Mouse (Mus musculus): ENCODE measurements around the gene Napb. TPM values are rescaled to one million over a fixed set of nuclear protein-coding genes. Genes with fewer than 3 reads are reported as not detected.

The Napb gene
- total and polyA plus RNA-seq, 2 experiments from 2014 or later = 1.5 to 2.3 TPM

DNA sequence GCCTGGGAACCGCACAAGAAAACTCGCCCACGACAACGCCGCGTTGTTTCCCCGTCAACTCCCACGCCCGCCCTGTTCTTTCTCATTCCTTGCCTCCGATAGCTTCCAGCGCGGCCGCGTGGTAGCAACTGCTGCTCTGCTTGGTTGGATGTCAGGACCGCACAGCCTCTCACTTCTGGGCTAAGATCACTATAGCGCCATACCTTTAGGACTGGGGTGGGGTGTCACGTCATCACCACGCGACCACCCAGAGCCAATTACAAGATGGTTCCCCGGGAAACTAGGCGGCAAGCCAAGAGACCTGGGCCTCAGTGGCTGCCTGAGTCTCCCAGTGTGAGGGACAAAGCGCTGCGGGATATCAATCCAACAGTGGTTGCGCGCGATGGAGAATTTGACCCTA is 54.5 kb downstream of the Napb start:
- Histone ChIP-seq H3K27ac (ENCODE audit: low read depth) (peak overlapping the region; percentile 92), H3K4me3 (ENCODE audit: low read depth, low read length) (peak overlapping the region; percentile 48), H3K36me3 (replicated peaks; ENCODE audit: control insufficient read depth, insufficient read depth, low read length) (peaks cover 18% of the 10 kb centered on the region), H3K27me3 (ENCODE audit: control insufficient read depth, insufficient read depth, low read length) (no peaks in the 10 kb centered on the region), H3K4me2 (ENCODE audit: low read depth, low read length) (peak overlapping the region; percentile 67), H3K9me3 (replicated peaks; ENCODE audit: control insufficient read depth, low read length) (no peaks in the 10 kb centered on the region), H3K9ac (replicated peaks; ENCODE audit: low read depth, low read length) (0 out of 2 replicates have a peak overlapping the region, but pooled peaks have one; percentile 37), H3K4me1 (ENCODE audit: control insufficient read depth, insufficient read depth) (peaks cover 39% of the 10 kb centered on the region)
- ATAC-seq (ENCODE audit: insufficient read depth, low read depth) (no peak), DNase-seq (ENCODE audit: low spot score) (peak; percentile 65)
- TF ChIP-seq CTCF (IDR thresholded peaks at IDR 0.05; ENCODE audit: low read depth) = no peak
- TF ChIP-seq EP300 (IDR thresholded peaks at IDR 0.05; ENCODE audit: low read depth) = no peak
- WGBS = 12% methylated on average over 26 of the region's 26 CpGs

DNA sequence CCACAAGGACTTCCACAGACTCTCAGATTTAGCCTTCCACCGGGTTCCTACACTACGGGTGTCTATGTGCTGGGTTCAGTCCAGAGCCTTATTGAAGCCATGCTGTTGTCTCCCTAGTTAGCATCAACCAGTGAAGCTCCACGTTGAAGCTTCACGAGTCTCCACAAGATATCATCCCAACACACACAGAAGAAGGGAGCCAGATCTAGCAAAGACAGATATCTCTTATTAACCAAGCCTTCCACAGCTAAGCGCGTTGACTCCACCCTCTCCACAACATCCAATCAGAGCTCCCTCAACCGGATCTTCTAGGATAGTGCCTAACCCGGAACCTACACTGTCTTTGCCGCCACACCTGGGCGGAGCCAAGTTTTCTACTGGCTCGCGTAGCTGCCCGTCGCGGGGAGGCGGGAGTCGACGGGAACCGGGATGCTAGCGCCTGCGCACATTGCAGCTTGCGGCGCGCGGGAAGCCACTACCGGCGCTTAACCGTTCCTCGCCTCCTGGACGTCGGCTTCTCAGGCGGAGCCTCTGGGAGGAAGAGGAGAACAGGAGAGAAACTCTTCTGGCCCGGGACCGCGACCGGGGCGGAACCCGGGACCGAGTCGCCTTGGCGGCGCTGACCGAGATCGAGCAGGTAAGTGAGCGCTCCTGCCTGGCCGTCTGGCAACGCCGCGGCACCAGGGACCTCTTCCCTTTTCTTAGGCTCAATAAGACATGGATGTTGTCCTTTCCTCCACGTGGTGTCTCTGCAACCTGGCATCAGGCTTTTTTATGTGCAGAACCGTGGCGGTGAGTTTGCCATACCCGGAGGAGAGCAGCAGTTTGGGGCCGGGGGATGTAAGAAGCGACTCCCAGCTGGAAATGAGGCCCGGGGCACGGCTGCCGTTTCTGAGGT is 59.8 kb downstream of the Napb start, which contains the start of gene Nxt1:
Gene Nxt1 (plus strand): TSS at position 403 of the 898 bp plus-strand sequence.
- WGBS = 1% methylated on average over 58 of the region's 58 CpGs
- ATAC-seq (ENCODE audit: insufficient read depth, low read depth) = peak; percentile 100
- peaks cover 18% of the 10 kb centered on the region for H3K36me3 ChIP-seq (replicated peaks; ENCODE audit: control insufficient read depth, insufficient read depth, low read length)

DNA sequence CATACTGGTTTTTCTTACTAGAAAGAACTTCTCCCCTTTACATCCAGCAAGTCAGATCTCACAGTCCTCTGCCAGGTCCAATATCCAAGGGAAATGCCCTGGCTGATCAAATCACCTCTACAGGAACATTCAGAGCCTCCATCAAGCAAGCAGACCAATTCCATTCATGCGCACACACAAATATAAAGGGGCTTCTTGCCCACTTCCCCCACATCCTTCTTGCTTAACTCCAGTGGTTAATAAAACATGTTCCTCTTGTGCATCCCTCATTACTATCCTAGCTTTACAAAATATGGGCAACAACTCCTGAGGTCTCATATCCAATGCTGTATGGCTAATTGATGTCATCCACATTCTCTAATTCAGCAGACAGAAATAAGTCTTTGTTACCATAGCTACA is 68.8 kb downstream of the Napb start:
- no peak overlapping the region for H3K4me3 ChIP-seq (ENCODE audit: low read depth, low read length)
- DNase-seq (ENCODE audit: low spot score) = no peak
- H3K4me1 ChIP-seq (ENCODE audit: control insufficient read depth, insufficient read depth) = no peaks in the 10 kb centered on the region
- no peaks in the 10 kb centered on the region for H3K27me3 ChIP-seq (ENCODE audit: control insufficient read depth, insufficient read depth, low read length)
- H3K27ac ChIP-seq (ENCODE audit: low read depth) = no peak overlapping the region
- TF ChIP-seq CTCF (IDR thresholded peaks at IDR 0.05; ENCODE audit: low read depth) = no peak
- TF ChIP-seq EP300 (IDR thresholded peaks at IDR 0.05; ENCODE audit: low read depth) = no peak
- H3K4me2 ChIP-seq (ENCODE audit: low read depth, low read length) = no peak overlapping the region
- H3K36me3 ChIP-seq (replicated peaks; ENCODE audit: control insufficient read depth, insufficient read depth, low read length) = no peaks in the 10 kb centered on the region
- no peak overlapping the region for H3K9ac ChIP-seq (replicated peaks; ENCODE audit: low read depth, low read length)
- ATAC-seq (ENCODE audit: insufficient read depth, low read depth) = no peak
- H3K9me3 ChIP-seq (replicated peaks; ENCODE audit: control insufficient read depth, low read length) = no peaks in the 10 kb centered on the region
- whole genome bisulfite sequencing = 78% methylated on average over 1 of the region's 1 CpGs

More for the DNA sequence above, 59.8 kb downstream of the Napb start, which contains the start of gene Nxt1:
- Histone ChIP-seq H3K27me3 (ENCODE audit: control insufficient read depth, insufficient read depth, low read length) (no peaks in the 10 kb centered on the region), H3K9ac (replicated peaks; ENCODE audit: low read depth, low read length) (peak within 1 kb of the TSS; percentile 75), H3K27ac (ENCODE audit: low read depth) (peak within 1 kb of the TSS; percentile 68), H3K4me2 (ENCODE audit: low read depth, low read length) (peak within 1 kb of the TSS; percentile 89), H3K4me1 (ENCODE audit: control insufficient read depth, insufficient read depth) (peaks cover 16% of the 10 kb centered on the region), H3K4me3 (ENCODE audit: low read depth, low read length) (peak within 1 kb of the TSS; percentile 82), H3K9me3 (replicated peaks; ENCODE audit: control insufficient read depth, low read length) (no peaks in the 10 kb centered on the region)
- DNase-seq (ENCODE audit: low spot score) = peak; percentile 98
- TF ChIP-seq EP300 (IDR thresholded peaks at IDR 0.05; ENCODE audit: low read depth) (no peak), CTCF (IDR thresholded peaks at IDR 0.05; ENCODE audit: low read depth) (no peak)

DNA sequence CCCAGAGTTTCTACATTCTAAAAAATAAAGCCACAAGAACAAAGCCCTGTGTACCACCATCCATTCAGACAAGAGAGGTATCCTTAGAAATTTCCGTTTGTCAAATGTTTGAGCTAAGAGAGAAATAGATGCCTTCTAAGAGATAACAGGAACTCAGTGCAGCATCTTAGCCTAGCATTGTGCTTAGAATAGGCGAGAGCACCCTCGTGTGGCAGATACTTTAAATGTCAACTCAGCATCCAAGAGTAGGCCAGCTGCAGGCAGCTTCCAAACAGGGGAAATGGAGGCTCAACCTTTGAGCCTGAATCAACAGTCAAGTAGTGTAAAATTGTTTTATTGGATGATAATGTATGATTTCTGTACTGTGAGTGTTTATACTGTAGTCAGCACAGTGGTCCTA is 77.3 kb downstream of the Napb start:
- peak; percentile 49; the same call in 1 of the 2 replicates for ATAC-seq (ENCODE audit: insufficient read depth, low read depth)
- TF ChIP-seq CTCF (IDR thresholded peaks at IDR 0.05; ENCODE audit: low read depth) (peak; percentile 79), EP300 (IDR thresholded peaks at IDR 0.05; ENCODE audit: low read depth) (no peak)
- H3K4me1 ChIP-seq (ENCODE audit: control insufficient read depth, insufficient read depth) = no peaks in the 10 kb centered on the region
- 0% methylated on average over 3 of the region's 3 CpGs for whole genome bisulfite sequencing
- no peaks in the 10 kb centered on the region for H3K9me3 ChIP-seq (replicated peaks; ENCODE audit: control insufficient read depth, low read length)
- H3K4me2 ChIP-seq (ENCODE audit: low read depth, low read length) = no peak overlapping the region
- peak; percentile 53 for DNase-seq (ENCODE audit: low spot score)
- no peaks in the 10 kb centered on the region for H3K36me3 ChIP-seq (replicated peaks; ENCODE audit: control insufficient read depth, insufficient read depth, low read length)
- no peaks in the 10 kb centered on the region for H3K27me3 ChIP-seq (ENCODE audit: control insufficient read depth, insufficient read depth, low read length)
- no peak overlapping the region for H3K4me3 ChIP-seq (ENCODE audit: low read depth, low read length)
- no peak overlapping the region for H3K9ac ChIP-seq (replicated peaks; ENCODE audit: low read depth, low read length)
- no peak overlapping the region for H3K27ac ChIP-seq (ENCODE audit: low read depth)

DNA sequence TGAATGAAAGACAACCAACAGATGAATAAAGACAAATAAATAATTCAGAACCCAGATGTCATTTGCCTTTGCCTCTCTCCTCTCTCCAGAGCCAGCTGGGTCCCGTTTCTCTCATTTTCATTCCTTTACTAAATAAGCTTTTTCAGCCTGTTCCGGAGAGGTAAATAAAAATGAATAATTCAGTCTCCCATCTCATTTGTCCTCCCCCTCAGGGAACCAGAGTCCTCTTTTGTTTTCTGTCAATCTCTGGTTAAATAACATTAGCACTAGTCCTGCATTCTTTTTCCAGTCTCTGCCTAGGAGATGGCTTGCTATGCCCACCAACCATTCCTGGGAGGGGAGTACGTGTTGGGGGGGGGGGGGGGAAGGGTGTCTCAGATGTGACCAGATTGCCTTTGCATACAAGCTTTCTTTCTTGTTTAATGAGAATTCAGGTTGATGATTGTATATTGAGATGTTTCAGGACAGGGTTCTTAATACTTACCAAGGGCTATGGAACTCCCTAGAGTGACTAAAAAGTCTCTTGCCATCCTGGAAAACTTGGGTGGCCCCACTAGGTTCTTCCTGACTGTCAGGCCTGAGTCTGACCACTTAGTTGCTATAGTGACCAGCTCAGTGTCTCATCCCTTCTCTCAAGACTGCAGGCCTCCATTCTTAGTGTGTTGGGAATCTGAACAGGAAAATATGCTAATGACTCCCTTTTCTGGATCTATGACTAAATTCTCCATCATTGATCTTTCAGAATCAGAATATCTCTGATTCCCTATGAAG is 81.5 kb downstream of the Napb start:
- no peak overlapping the region for H3K9ac ChIP-seq (replicated peaks; ENCODE audit: low read depth, low read length)
- DNase-seq (ENCODE audit: low spot score) (no peak), ATAC-seq (ENCODE audit: insufficient read depth, low read depth) (no peak)
- H3K36me3 ChIP-seq (replicated peaks; ENCODE audit: control insufficient read depth, insufficient read depth, low read length) = no peaks in the 10 kb centered on the region
- H3K27ac ChIP-seq (ENCODE audit: low read depth) = no peak overlapping the region
- no peak overlapping the region for H3K4me2 ChIP-seq (ENCODE audit: low read depth, low read length)
- H3K4me1 ChIP-seq (ENCODE audit: control insufficient read depth, insufficient read depth) = no peaks in the 10 kb centered on the region
- H3K27me3 ChIP-seq (ENCODE audit: control insufficient read depth, insufficient read depth, low read length) = no peaks in the 10 kb centered on the region
- no peak overlapping the region for H3K4me3 ChIP-seq (ENCODE audit: low read depth, low read length)
- H3K9me3 ChIP-seq (replicated peaks; ENCODE audit: control insufficient read depth, low read length) = no peaks in the 10 kb centered on the region
- WGBS = 41% methylated on average over 3 of the region's 3 CpGs
- no peak for TF ChIP-seq CTCF (IDR thresholded peaks at IDR 0.05; ENCODE audit: low read depth)
- TF ChIP-seq EP300 (IDR thresholded peaks at IDR 0.05; ENCODE audit: low read depth) = no peak
